Mouse (Mus musculus) G1E-ER4 (cell line): ENCODE data around the gene Akr1b3. TPM values are rescaled to one million over a fixed set of nuclear protein-coding genes. Genes with fewer than 3 reads are reported as not detected.

Experiments used
- GATA1 ChIP-seq: IDR thresholded peaks from one replicate; pipeline ENCODE4 v1.8.0; 2012; ENCODE audit warnings: low read length, inconsistent platforms
- polyA plus RNA-seq: library from polyadenylated mRNA; stranded (reverse); fragments of >175 nt; gene quantifications from 2 replicates; pipeline ENCODE4 v1.2.3, GENCODE M21; 2012

Gene Akr1b3
- 33.4 and 34.6 TPM in 2 replicates for polyA plus RNA-seq

DNA sequence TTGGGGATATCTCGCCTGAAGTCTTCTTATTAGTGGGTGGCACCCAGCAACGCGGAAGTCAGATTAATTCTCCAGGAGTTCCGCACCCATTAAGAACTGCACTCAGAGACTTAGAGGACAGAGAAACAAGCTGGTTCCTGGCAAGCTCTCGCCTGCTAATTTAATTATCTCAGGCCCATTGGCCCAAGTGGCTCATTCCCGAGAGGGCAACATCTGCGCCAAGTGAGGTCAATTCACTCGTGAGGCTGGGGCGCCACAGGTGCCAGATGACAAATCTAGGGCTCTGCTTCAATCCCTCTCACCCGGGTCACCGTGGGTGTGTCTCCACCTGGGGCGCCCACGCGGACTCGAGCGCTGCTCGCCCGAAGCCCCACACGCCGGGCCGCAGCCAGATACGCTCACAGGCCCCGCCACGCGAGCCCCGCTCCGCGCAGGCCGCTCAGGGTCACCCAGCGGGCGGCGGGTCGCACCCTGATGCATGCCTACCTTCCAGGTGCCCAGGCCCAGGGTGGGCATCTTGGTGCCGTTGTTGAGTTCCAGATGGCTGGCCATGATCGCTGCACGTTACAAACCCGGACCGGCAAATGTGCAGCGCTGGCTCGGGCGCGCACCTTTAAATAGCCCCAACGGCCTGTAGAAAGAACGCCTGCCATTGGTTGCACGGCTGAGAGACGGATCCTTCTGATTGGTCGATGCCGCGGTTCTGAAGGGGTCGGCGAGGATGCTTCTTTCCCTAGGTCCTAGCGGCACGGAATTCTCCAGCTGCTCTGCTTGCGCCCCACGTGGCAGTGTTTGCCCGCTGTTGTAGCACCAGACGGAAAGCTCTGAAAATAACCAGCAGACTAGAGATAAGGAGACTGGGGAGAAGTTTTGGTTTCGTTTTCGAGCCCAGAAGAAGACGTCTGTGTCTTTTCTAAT lies at the start of gene Akr1b3:
Akr1b3 (minus strand) TSS at position 625 of the 918 bp plus-strand sequence.
- no peak for TF ChIP-seq GATA1

DNA sequence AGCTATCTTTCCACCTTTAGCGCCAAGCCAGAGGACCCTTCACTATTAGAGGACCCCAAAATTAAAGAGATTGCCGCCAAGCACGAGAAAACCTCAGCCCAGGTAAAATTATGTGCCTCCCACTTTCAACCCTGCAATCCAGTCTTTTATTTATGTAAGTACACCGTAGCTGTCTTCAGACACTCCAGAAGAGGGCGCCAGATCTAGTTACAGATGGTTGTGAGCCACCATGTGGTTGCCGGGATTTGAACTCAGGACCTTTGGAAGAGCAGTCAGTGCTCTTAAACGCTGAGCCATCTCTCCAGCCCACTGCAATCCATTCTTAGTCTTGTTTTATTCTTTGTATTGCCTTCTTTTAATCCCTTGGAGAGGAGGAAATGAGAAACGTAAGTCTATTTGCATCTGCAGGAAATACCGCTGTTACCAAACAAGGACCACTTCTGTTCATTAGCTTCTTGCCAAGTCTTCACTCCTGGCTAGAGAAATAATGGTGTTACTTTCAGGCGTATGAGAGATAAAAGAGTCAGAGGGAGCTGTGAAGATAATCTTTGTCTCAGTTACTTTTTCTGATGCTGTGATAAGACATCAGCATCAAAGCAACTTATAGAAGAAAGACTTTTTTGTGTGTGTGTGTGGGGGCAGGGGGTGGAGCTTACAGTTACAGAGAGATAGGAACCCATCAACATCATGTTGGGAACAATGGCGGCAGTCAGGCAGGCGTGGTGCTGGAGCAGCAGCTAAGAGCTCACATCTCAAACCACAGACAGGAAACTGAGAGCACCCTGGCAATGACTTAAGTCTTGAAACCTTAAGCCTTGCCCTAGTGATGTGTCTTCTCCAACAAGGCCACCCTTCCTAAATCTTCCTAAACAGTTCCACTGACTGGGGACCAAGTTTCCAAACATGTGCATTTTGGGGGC lies 47.2 kb upstream of the Akr1b3 start:
- TF ChIP-seq GATA1 = no peak

DNA sequence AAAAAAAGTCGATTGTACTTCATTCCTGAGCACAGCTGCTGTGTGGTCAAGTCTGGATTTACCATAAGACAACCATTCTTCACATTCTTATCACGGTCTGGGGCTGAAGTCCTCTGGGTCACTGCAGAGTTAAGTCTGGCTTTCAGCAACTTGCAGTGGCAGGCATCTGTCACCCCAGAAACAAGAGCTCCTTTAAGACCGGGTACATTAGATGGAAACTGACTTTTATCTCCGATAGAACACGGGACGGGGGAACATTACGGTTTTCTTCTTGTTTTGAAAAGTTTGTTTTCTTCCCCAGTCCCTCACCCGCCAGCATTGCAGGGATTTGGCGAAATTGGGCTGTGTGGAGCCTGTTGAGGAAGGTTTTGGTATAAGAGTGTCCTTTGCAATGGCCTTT lies 38.6 kb upstream of the Akr1b3 start:
- TF ChIP-seq GATA1 = no peak

DNA sequence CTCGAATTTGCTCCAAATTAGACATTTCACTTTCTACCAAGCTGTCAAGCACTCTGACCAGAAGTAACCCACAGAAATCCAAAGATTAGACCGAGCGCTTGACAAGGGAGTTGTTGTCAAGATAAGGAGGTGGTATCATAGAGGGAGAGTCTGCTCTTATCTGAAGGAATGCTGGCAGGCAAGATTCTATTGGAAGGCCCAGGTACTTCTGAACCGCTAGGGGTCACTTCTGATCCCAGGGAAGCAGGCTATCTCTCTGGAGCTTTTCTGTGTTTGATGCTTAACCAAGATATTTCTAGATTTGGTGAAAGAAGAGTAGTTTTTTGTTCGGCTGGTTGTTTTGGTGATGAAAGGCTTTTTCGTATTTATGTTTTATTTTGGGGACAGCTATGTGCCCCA lies 38.1 kb upstream of the Akr1b3 start:
- TF ChIP-seq GATA1 = no peak

DNA sequence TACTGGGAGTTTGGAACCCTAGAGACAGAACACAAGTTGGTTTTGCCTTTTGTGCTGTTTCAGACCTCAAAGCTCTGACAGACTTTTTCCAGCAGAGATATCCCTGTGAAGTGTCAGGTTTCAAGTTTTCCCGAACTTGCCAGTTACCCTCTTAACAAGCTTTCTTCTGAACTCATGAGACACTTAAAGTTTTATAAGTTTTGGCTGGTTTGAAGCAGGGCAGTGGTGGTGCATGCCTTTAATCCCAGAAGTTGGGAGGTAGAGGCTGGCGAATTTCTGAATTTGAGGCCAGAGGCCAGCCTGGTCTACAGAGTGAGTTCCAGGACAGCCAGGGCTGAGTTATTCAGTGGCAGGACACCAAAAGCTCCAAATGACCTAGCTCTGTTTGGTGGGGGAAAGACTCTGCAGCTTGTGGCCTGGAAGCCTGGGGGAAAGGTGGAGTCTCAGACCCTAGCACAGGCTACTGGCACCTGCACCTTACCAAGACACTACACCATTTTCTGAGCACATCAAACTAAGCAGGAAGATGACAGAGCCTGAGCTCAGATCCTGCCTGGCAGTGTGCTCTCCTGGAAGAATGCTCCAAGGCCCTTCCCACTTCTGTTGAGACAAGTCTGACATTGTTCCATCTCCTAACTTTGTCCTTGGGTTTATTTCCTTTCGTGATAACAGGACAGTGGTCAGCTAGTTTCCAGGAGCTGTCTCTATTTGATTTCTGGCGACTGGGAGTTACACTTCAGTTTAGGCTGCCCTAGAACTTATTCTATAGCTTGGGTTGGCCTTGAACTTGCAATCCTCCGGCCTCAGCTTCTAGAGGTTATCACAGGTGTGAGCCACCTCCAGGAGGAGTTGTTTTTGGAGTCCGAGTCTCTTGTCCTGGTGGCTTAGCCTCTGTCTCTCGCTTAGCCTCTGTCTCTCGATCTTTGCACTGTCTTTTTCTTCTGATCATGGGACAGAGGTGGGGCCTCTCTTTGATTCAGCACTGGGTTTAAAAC lies 37.4 kb upstream of the Akr1b3 start:
- no peak for TF ChIP-seq GATA1

DNA sequence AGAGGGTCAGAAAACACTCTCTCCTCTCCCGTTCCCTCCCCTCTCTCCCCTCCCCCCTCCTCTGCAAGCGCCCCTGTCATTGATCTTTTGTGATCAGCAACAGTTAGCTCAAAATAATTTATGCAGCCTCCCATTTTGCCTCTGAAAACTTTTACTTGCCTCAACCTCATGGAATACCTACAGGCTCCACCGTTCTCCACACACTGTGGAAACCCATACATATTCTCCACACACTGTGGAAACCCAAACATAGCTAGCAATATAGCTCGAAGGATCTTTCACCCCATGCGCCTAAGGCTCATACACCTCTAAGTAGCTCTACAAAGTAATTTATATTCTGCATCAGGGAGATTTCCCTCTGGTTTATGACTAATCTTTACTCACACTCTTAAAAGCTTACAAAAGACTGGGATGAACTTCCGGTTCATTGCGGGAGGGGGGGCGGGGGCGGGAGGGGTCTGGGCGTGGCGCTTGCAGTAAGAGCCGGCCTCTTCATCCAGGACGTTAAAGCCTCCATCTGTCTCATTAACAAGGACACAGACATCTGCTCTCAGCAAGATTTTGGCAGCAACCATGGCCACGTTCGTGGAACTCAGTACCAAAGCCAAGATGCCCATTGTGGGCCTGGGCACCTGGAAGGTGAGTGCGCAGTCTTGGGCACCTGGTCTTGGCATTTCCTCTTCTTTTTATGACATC lies 36.5 kb upstream of the Akr1b3 start, which contains the start of gene Akr1b8:
Akr1b8 (plus strand) TSS at position 462 of the 696 bp plus-strand sequence.
- no peak for TF ChIP-seq GATA1

DNA sequence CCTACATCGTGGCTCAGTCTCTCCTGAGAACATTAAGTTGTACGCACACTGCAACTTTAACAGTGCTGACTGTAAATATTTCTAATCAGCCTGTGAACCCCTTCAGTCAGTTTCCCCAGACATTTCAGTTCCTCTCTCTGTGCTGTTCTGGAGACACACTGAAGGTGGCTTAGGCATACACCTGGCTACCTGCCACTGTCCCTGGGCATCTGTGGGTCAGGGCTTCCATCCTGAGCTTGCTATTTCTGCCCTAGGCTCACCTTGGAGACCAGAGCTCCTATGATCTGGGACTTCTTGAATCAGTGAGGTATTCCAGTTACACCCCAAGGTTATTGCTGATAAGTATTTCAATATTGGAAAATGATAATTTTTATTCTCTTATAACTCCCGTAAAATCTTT lies 35.1 kb upstream of the Akr1b3 start:
- no peak for TF ChIP-seq GATA1

DNA sequence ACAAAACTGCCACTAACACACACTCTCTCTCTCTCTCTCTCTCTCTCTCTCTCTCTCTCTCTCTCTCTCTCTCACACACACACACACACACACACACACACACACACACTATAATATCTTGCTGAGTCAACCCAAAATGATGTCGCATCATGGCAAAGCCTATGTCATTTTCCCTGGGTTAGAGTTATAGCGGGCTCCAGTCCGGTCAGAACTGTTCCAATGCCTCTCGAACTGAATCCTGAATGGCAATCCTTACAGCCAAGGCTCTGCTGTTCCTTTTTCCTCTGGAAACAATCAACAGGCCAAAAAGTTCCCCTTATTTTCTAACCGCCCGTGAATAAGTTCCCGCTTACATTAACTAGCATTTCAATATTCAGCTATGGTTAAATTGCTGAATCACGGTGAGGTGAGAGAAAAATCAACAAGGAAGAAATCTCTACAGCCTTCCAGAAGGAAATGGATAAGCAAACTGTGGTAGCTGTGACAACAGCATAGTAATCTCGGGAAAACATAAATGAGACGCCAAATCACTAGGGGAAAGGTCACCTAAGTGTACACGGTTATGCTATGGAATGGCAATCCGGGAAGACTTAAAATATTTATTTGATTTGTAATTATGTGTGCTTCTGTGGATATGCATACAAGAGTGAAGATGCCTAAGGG lies 32.9 kb upstream of the Akr1b3 start:
- TF ChIP-seq GATA1 = no peak

DNA sequence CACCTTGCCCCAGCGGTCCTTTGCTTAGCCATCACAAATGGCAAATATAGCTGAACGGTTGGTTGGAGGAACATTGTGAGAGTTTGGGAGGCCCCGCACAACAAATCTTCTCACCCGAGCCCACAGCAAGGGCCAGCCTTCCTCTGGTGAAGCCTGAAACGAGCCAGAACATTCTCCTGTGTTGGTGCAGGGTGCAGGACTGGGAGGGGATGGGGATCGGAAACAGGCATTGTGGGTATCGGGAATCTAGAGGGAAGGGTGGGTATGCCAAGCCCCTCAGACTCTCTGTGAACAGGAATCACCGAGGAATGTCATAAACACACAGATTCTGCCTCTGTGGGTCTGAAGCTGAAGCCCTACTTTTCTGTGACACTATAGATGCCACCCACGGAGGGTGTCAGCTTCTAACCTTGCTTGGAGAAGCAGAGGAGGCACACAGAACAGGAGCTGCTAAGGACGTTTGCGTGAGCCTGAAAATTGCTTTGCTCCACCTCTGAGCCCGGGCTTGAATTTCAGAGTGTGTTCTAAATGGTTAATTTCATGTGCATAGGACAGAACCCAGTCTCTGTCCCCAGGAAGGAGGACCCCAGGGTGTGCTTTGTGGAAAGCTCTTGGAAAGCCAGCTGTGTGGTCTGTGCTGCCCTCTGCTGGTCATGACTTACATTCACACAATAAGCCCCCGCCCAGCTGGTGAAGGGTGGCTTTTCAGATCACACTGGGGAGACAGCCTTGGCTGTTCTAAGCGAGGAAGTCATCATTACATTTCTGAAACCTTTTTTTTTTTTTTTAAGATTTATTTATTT lies 29.0 kb upstream of the Akr1b3 start:
- no peak for TF ChIP-seq GATA1

DNA sequence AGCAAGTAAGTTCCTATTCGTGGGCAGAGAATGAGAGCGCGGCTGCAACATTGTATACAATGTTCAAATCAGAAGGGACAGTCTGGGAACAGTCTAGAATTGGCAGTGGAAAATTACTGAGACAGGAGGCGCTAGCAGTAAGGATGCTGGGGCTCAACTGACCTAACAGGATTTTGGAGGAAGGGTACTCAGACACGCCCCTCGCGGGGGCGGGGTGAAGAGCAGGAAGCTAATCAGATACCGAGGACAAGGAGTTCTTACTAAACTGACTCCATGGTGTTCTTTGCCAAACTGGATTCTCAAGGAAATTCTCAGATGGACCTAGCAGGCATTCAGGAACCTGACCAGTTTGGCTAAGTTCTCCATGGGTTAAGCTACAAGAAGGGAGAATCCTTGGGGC lies 27.7 kb upstream of the Akr1b3 start:
- TF ChIP-seq GATA1 = no peak

DNA sequence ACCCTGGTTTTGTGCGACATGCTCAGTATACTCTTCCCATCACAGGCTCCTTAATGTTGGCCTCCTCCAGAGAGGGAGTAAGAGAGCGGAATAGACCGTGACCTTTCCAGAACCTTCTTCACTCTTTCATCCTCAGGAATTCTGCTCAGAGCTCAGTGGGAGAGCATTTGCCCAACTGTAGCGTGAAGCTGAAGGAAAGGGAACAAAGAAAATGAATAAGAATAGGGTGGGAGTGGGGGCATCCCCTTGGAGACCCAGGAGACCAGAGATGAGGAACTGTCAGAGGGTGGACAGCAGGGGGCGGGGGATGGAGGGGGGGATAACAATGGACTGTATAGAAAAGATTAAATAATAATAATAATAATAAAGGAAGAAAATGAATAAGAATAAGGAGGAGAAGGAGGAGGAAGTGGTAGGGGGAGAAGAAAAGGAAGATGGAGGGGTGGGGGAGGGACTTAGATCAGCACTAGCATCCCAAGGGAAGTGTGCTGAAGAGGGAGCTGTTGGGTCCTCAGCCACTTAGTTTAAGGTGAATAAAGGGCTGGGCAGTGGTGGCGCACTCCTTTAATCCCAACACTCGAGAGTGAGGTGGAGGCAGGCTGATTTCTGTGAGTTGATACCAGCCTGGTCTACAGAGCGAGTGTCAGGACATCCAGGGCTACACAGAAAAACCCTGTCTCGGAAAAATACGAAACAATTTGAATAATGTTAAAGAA lies 27.0 kb upstream of the Akr1b3 start:
- TF ChIP-seq GATA1 = no peak

DNA sequence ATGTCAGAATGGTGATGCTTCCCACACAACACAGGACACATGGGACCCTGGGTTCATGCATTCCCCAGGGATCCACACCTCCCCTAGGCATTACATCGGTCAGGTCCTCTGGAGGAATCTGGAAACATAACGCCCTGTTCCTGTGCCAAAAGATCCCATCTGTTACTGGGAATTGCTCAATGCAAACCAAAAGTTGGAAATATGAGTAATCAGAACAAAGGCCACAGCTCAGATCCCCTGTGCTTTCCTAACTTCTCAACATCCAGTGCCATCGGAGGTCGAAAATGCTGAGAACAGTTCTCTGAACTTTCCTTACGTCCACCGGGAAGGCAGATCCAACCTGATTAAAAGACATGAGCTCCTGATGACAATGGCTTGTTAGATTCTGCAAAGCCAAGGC lies 26.1 kb upstream of the Akr1b3 start:
- no peak for TF ChIP-seq GATA1
